Mouse (Mus musculus): ENCODE data around the gene Slc39a13. TPM values are rescaled to one million over a fixed set of nuclear protein-coding genes. Genes with fewer than 3 reads are reported as not detected.
"Not testable (repeated sequence)": the region's sequence is repeated elsewhere in the genome, so short reads cannot be mapped to it uniquely, and the experiment has no call there.

The Slc39a13 gene
- total RNA-seq, 2 experiments from 2014 or later, result 7.0 to 9.2 TPM

- ATAC-seq (replicated peaks; ENCODE audit: poor library complexity), result peak; percentile 84
Observed at GRCm38 (mm10) chr2:91033000-91033399, 37.2 kb downstream of the Slc39a13 start.

GRCm38 (mm10) chr2:91031216-91031615, 39.0 kb downstream of the Slc39a13 start:
- ATAC-seq (replicated peaks; ENCODE audit: poor library complexity), result no peak

GRCm38 (mm10) chr2:91027391-91028214, 42.6 kb downstream of the Slc39a13 start:
- ATAC-seq (replicated peaks; ENCODE audit: poor library complexity), result peak; percentile 70

- ATAC-seq (replicated peaks; ENCODE audit: poor library complexity), result peak; percentile 35; the same call in 1 of the 2 replicates
Observed at GRCm38 (mm10) chr2:91026491-91026890, 43.7 kb downstream of the Slc39a13 start.

DNA sequence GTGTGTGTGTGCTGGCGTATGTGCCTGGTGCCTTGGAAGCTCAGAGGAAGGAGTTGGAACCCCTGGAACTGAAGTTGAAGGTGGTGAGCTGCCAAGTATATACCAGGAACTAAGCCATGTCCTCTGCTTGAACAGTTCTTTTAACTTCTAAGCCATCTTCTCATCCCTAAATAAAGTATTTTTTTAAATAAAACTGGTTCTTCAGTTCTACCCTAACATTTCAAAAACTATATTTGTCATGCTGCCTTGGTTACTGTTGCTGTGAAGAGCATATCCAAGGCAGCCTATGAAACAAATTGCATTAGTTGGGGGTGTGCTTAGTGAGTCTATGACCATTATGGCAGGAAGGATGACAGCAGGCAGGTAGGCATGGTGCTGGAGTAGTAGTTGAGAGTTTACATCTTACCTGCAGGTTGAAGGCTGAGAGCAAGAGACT, 45.1 kb downstream of the Slc39a13 start:
- no peak for ATAC-seq (replicated peaks; ENCODE audit: poor library complexity)

GRCm38 (mm10) chr2:91023956-91024355, 46.3 kb downstream of the Slc39a13 start:
- no peak for ATAC-seq (replicated peaks; ENCODE audit: poor library complexity)

- ATAC-seq (replicated peaks; ENCODE audit: poor library complexity), result no peak
Observed at GRCm38 (mm10) chr2:91023131-91023530, 47.1 kb downstream of the Slc39a13 start.

DNA sequence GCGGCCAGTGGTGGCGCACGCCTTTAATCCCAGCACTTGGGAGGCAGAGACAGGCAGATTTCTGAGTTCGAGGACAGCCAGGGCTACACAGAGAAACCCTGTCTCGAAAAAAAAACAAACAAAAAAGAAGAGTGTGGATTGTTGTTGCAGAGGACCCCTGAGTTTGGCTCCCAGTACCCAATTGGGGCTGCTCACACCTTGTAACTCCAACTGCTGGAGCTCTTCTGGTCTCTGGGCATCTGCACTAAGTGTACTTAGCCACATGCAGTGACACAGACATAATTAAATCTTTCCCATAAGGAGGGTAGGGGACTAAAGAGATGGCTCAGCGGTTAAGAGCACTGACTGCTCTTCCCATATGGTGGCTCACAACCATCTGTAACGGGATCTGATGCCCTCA, 48.0 kb downstream of the Slc39a13 start:
- not testable (repeated sequence) for ATAC-seq (replicated peaks; ENCODE audit: poor library complexity)

GRCm38 (mm10) chr2:91019911-91020310, 50.3 kb downstream of the Slc39a13 start:
- no peak for ATAC-seq (replicated peaks; ENCODE audit: poor library complexity)

DNA sequence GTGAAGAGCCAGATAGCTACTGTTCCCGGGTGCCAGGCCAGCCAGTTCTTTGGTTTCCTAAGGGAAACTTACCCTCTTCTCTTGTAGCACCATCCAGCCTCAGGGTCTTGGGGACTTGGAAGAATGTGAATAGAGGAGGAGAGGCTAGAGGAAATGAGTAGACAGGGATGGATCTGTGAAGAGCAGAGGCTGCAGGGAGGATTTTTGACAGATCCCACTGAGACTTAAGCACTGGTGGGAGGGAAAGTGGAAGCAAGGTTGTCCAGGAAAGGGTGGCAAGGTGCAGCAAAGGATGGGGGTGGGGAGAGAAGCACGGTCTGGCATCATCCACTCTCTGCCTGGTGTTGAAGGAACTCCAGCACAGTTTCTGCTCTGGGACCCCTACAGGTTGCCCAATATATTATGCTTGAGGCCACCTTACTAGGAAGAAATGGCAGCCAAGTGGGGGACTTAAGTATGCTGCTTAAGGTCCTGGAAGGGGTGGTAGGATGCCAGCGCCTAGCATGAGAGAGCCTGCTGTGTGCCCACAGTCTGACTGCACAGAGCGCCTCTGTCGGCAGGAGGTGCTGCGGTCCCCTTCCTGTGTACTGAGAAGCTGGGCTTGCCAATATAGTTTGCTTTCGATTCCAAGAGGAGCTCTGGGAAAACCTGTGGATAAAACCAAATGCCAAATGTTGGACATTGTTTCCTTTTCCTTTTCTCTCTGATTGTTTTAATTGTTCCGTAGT, 52.0 kb downstream of the Slc39a13 start:
- ATAC-seq (replicated peaks; ENCODE audit: poor library complexity), result no peak

GRCm38 (mm10) chr2:91015386-91015785, 54.8 kb downstream of the Slc39a13 start:
- no peak for ATAC-seq (replicated peaks; ENCODE audit: poor library complexity)

DNA sequence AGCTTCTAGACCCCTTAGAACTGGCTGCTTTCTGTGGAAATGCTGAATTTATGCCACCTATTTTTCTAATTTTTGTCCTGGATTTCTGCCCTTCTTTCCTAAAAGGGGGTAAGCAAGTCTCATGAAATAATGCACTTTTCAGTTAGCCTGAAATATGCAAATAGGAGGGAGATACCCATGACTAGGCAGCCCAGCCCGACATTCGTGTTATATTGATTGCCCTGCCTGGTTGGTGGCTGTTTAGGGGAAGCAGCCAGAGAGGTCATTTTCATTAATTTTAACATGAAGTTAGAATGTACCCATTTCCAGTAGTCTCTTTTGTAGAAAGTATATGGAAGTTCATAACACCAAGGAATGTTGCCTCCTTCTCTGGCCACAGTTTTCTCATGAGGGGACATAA, 56.3 kb downstream of the Slc39a13 start:
- no peak for ATAC-seq (replicated peaks; ENCODE audit: poor library complexity)

Other genes with a start within 250 kb of the Slc39a13 start
- 155 and 176 TPM in 2 replicates for gene Mtch2, start 223.3 kb downstream of the Slc39a13 start, total RNA-seq (2015)
- gene Mtch2, start 223.3 kb downstream of the Slc39a13 start, total RNA-seq (2017), result 170 and 182 TPM in 2 replicates
- gene C1qtnf4, start 184.6 kb downstream of the Slc39a13 start, total RNA-seq (2015), result not detected in 2 replicates
- gene C1qtnf4, start 184.6 kb downstream of the Slc39a13 start, total RNA-seq (2017), result not detected in 2 replicates
- 10.0 and 16.4 TPM in 2 replicates for gene Kbtbd4, start 165.7 kb downstream of the Slc39a13 start, total RNA-seq (2015)
- gene Kbtbd4, start 165.7 kb downstream of the Slc39a13 start, total RNA-seq (2017), result 15.1 and 17.6 TPM in 2 replicates
- 156 and 172 TPM in 2 replicates for gene Ndufs3, start 165.6 kb downstream of the Slc39a13 start, total RNA-seq (2015)
- 68.0 and 89.2 TPM in 2 replicates for gene Ndufs3, start 165.6 kb downstream of the Slc39a13 start, total RNA-seq (2017)
- gene Celf1, start 130.0 kb downstream of the Slc39a13 start, total RNA-seq (2015), result 34.0 and 42.8 TPM in 2 replicates
- 23.7 and 37.6 TPM in 2 replicates for gene Celf1, start 130.0 kb downstream of the Slc39a13 start, total RNA-seq (2017)
- 1.8 and 4.1 TPM in 2 replicates for gene Rapsn, start 34.8 kb downstream of the Slc39a13 start, total RNA-seq (2015)
- 2.7 and 3.4 TPM in 2 replicates for gene Rapsn, start 34.8 kb downstream of the Slc39a13 start, total RNA-seq (2017)
- 102 and 103 TPM in 2 replicates for gene Psmc3, start 16.4 kb downstream of the Slc39a13 start, total RNA-seq (2015)
- gene Psmc3, start 16.4 kb downstream of the Slc39a13 start, total RNA-seq (2017), result 310 and 320 TPM in 2 replicates
- gene Spi1, start 12.0 kb upstream of the Slc39a13 start, total RNA-seq (2015), result 182 and 235 TPM in 2 replicates
- 82.5 and 97.3 TPM in 2 replicates for gene Spi1, start 12.0 kb upstream of the Slc39a13 start, total RNA-seq (2017)
- gene Mybpc3, start 47.7 kb upstream of the Slc39a13 start, total RNA-seq (2015), result 0.17 TPM in 1 of 2 replicates, not detected in the other
- 0.20 TPM in 1 of 2 replicates, not detected in the other for gene Mybpc3, start 47.7 kb upstream of the Slc39a13 start, total RNA-seq (2017)
- gene Madd, start 113.4 kb upstream of the Slc39a13 start, total RNA-seq (2015), result 15.8 and 19.9 TPM in 2 replicates
- 27.3 and 34.4 TPM in 2 replicates for gene Madd, start 113.4 kb upstream of the Slc39a13 start, total RNA-seq (2017)
- gene Nr1h3, start 132.4 kb upstream of the Slc39a13 start, total RNA-seq (2015), result 0.81 and 0.86 TPM in 2 replicates
- 0.95 TPM in 1 of 2 replicates, not detected in the other for gene Nr1h3, start 132.4 kb upstream of the Slc39a13 start, total RNA-seq (2017)
- gene Acp2, start 132.5 kb upstream of the Slc39a13 start, total RNA-seq (2015), result 15.8 and 15.9 TPM in 2 replicates
- 15.2 and 26.2 TPM in 2 replicates for gene Acp2, start 132.5 kb upstream of the Slc39a13 start, total RNA-seq (2017)
- gene Ddb2, start 166.6 kb upstream of the Slc39a13 start, total RNA-seq (2015), result 11.5 and 11.8 TPM in 2 replicates
- 7.7 and 10.6 TPM in 2 replicates for gene Ddb2, start 166.6 kb upstream of the Slc39a13 start, total RNA-seq (2017)
- gene Pacsin3, start 185.5 kb upstream of the Slc39a13 start, total RNA-seq (2015), result not detected in 2 replicates
- gene Pacsin3, start 185.5 kb upstream of the Slc39a13 start, total RNA-seq (2017), result not detected in 2 replicates
- gene Arfgap2, start 194.6 kb upstream of the Slc39a13 start, total RNA-seq (2015), result 32.7 and 33.6 TPM in 2 replicates
- gene Arfgap2, start 194.6 kb upstream of the Slc39a13 start, total RNA-seq (2017), result 38.2 and 41.4 TPM in 2 replicates